Mouse (Mus musculus): Measurements from ENCODE around the gene Vcp.

GRCm38 (mm10) chr4:42949676-42950051, 50.6 kb downstream of the Vcp start, which contains the start of gene Dnajb5:
- TF ChIP-seq CTCF (conservative IDR thresholded peaks at IDR 0.05; ENCODE audit: low read length) (no peak), POU5F1 (IDR thresholded peaks at IDR 0.05; ENCODE audit: borderline replicate concordance, low read length) (no peak)

Data from E14TG2a.4 (cell line).